Mouse (Mus musculus) thymus, adult 2 months (tissue): ENCODE measurements around the gene A830031A19Rik.

Experiments used
- CTCF ChIP-seq: fragments of 200-500 bp; IDR thresholded peaks from 2 replicates; pipeline ENCODE4 v1.5.1; 2012; ENCODE audit warnings: mild to moderate bottlenecking, control low read depth, low read length, moderate library complexity, borderline replicate concordance; ENCODE audit not compliant: control insufficient read depth, poor library complexity, insufficient read depth; ENCODE audit errors: extremely low read depth
- POLR2A ChIP-seq: fragments of 200-500 bp; IDR thresholded peaks from 2 replicates; pipeline ENCODE4 v1.6.1; 2012; ENCODE audit warnings: mild to moderate bottlenecking, low read length, control low read depth, moderate library complexity; ENCODE audit not compliant: control insufficient read depth, poor library complexity, insufficient read depth; ENCODE audit errors: extremely low read depth

- no peak for TF ChIP-seq CTCF
- no peak for TF ChIP-seq POLR2A
Measured at GRCm38 (mm10) chr11:24077795-24078705, 3.2 kb upstream of the A830031A19Rik start, which contains the start of gene Bcl11a.
